Mouse (Mus musculus): ENCODE data around the gene Gm20388.

DNA sequence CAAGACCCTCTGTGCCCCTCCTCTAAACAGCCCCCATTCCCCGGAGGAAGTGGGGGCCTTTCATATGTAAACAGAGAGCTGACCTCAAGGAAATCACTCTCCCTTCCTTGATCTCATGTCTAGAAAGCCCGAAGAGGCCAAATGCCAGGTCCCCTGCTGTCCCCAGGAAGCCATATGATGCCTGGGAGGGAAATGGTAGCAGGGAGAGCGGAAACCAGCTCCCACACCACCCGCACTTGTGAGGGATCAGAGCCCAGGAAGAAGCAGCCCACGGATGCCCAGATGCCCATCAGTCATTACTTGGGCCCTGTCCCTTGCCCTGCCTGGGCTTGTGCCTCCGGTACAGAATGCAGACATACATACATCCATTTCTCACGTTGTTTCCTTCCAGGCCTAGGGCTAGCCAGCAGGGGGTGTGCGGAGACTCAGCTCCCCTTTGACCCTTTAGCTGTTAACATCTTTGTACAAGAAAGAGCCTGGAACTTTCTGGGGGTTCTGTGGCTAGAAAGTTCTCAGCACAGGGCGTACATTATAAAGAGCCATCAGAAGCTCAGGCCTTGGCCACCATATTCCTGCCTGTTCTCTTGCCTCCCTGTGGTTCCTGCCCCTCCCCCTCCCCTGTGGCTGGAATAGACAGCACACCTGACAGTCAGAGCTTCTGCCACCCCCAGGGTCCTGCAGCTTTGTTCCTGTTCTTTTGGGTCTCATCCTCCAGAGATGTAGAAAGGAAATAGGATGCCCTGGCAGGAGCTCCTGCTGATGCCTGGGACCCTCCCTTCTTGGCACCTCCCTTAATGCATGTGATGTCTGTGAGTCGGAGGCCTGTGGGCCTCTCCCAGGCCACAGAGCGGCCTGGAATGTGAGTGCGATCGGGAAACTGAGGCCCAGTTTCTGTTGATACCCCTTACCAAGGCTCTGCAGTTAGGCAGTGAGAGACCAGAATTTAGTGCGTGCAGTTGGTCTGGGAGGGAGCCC lies 497.9 kb downstream of the Gm20388 start:
- no peak for TF ChIP-seq CTCF (IDR thresholded peaks at IDR 0.05; ENCODE audit: extremely low read depth, insufficient read depth, low read length)
- no peak for TF ChIP-seq POLR2A (IDR thresholded peaks at IDR 0.05; ENCODE audit: extremely low read depth, insufficient read depth, low read length)

Measured in cortical plate, adult 2 months (tissue).